ENCODE assay signal across 24 mouse cellular contexts in genomic region chr6:97788361-97788974, GRCm38 (mm10). TPM values are rescaled to one million over a fixed set of nuclear protein-coding genes. Genes with fewer than 3 reads are reported as not detected.
DNase-seq lines count a peak whose midpoint lies in the region; ATAC-seq and TF ChIP-seq lines count a peak whose summit lies in the region.
"Had no signal": no experiment of that assay in that cellular context is flagged by ENCODE, and none has a peak within 500 bp of the region (broad histone marks: within the 10 kb centered on the region; RNA-seq: fewer than 3 reads in every experiment).

No protein-coding gene starts in this region.

- H3K4me3 ChIP-seq in midbrain, embryonic 11.5 days (ENCODE audit: low read depth, low read length): no peak overlapping the region
- H3K4me3 ChIP-seq in midbrain, postnatal 0 days (ENCODE audit: low read depth, low read length): no peak overlapping the region
- H3K4me3 ChIP-seq: embryonic facial prominence, embryonic 12.5 days; embryonic facial prominence, embryonic 15.5 days; forebrain, embryonic 12.5 days; forebrain, embryonic 15.5 days; heart, embryonic 13.5 days; hindbrain, embryonic 10.5 days; hindbrain, embryonic 13.5 days; intestine, embryonic 15.5 days had no signal

- no peak overlapping the region for H3K27ac ChIP-seq in midbrain, embryonic 11.5 days (ENCODE audit: low read depth, low read length)
- H3K27ac ChIP-seq in midbrain, postnatal 0 days (ENCODE audit: low read depth, low read length): no peak overlapping the region
- H3K27ac ChIP-seq: embryonic facial prominence, embryonic 12.5 days; embryonic facial prominence, embryonic 15.5 days; forebrain, embryonic 12.5 days; forebrain, embryonic 15.5 days; heart, embryonic 13.5 days; hindbrain, embryonic 10.5 days; hindbrain, embryonic 13.5 days; intestine, embryonic 15.5 days had no signal

- no peak overlapping the region for H3K4me2 ChIP-seq in midbrain, embryonic 11.5 days
- H3K4me2 ChIP-seq in midbrain, postnatal 0 days (ENCODE audit: low read depth, low read length, poor library complexity, severe bottlenecking): no peak overlapping the region
- H3K4me2 ChIP-seq: embryonic facial prominence, embryonic 12.5 days; embryonic facial prominence, embryonic 15.5 days; forebrain, embryonic 12.5 days; forebrain, embryonic 15.5 days; heart, embryonic 13.5 days; hindbrain, embryonic 13.5 days; intestine, embryonic 15.5 days had no signal

- H3K9me3 ChIP-seq in midbrain, embryonic 11.5 days (ENCODE audit: control insufficient read depth, low read length): no peaks in the 10 kb centered on the region
- no peaks in the 10 kb centered on the region for H3K9me3 ChIP-seq in midbrain, postnatal 0 days (ENCODE audit: low read length)
- H3K9me3 ChIP-seq: embryonic facial prominence, embryonic 12.5 days; embryonic facial prominence, embryonic 15.5 days; forebrain, embryonic 12.5 days; forebrain, embryonic 15.5 days; heart, embryonic 13.5 days; hindbrain, embryonic 10.5 days; hindbrain, embryonic 13.5 days; intestine, embryonic 15.5 days had no signal

- no peaks in the 10 kb centered on the region for H3K36me3 ChIP-seq in midbrain, embryonic 11.5 days (ENCODE audit: control insufficient read depth, insufficient read depth, low read length)
- H3K36me3 ChIP-seq in midbrain, postnatal 0 days (ENCODE audit: insufficient read depth, low read length): no peaks in the 10 kb centered on the region
- H3K36me3 ChIP-seq: embryonic facial prominence, embryonic 12.5 days; embryonic facial prominence, embryonic 15.5 days; forebrain, embryonic 12.5 days; forebrain, embryonic 15.5 days; heart, embryonic 13.5 days; hindbrain, embryonic 10.5 days; hindbrain, embryonic 13.5 days; intestine, embryonic 15.5 days had no signal

- DNase-seq in midbrain, embryonic 11.5 days (ENCODE audit: low spot score, missing footprints): peak; percentile 6
- DNase-seq in midbrain, postnatal 0 days (ENCODE audit: low spot score): no peak
- DNase-seq in layer of hippocampus, postnatal 10 days (ENCODE audit: low spot score in 2 of 2): no peak
- DNase-seq: adrenal gland, adult 2 months; adrenal gland, postnatal 14 days; cerebellum, adult 11-12 months; cerebellum, adult 8-10 months; cerebellum, postnatal 10 days; cerebellum, postnatal 36 days; gastrocnemius, postnatal 25 days; heart, postnatal 14 days had no signal

- no peak for ATAC-seq in midbrain, embryonic 11.5 days (ENCODE audit: low FRiP score)
- no peak for ATAC-seq in midbrain, postnatal 0 days (ENCODE audit: low FRiP score)
- peak; percentile 88 for ATAC-seq in granulocyte monocyte progenitor cell, adult 5-6 weeks (replicated peaks; ENCODE audit: poor library complexity, severe bottlenecking)
- ATAC-seq in megakaryocyte, adult 5-6 weeks (ENCODE audit: poor library complexity, severe bottlenecking): peak; percentile 73
- ATAC-seq in monocyte, adult 5-6 weeks (replicated peaks; ENCODE audit: insufficient number of reproducible peaks, low FRiP score, low TSS enrichment, poor library complexity, severe bottlenecking): no peak
- ATAC-seq: CD4-positive, CD25-positive, alpha-beta regulatory T cell, adult 4 months; forebrain, embryonic 15.5 days; hindbrain, embryonic 16.5 days; intestine, embryonic 15.5 days had no signal

- no peaks in the 10 kb centered on the region for H3K4me1 ChIP-seq in midbrain, embryonic 11.5 days (ENCODE audit: control insufficient read depth, insufficient read depth, low read length)
- no peaks in the 10 kb centered on the region for H3K4me1 ChIP-seq in midbrain, postnatal 0 days (ENCODE audit: insufficient read depth, low read length)
- H3K4me1 ChIP-seq: embryonic facial prominence, embryonic 12.5 days; embryonic facial prominence, embryonic 15.5 days; forebrain, embryonic 12.5 days; forebrain, embryonic 15.5 days; heart, embryonic 13.5 days; hindbrain, embryonic 10.5 days; hindbrain, embryonic 13.5 days; intestine, embryonic 15.5 days had no signal

- TF ChIP-seq CTCF in midbrain, postnatal 0 days (IDR thresholded peaks at IDR 0.05): no peak

- H3K27me3 ChIP-seq in midbrain, embryonic 11.5 days (ENCODE audit: control insufficient read depth, insufficient read depth, low read length): no peaks in the 10 kb centered on the region
- no peaks in the 10 kb centered on the region for H3K27me3 ChIP-seq in midbrain, postnatal 0 days (ENCODE audit: insufficient read depth, low read length)
- H3K27me3 ChIP-seq: embryonic facial prominence, embryonic 12.5 days; embryonic facial prominence, embryonic 15.5 days; forebrain, embryonic 12.5 days; forebrain, embryonic 15.5 days; heart, embryonic 13.5 days; hindbrain, embryonic 13.5 days; intestine, embryonic 15.5 days had no signal

- no peak overlapping the region for H3K9ac ChIP-seq in midbrain, embryonic 11.5 days (ENCODE audit: low read length)
- H3K9ac ChIP-seq in midbrain, postnatal 0 days (replicated peaks; ENCODE audit: low read length, poor library complexity, severe bottlenecking): no peak overlapping the region
- H3K9ac ChIP-seq: embryonic facial prominence, embryonic 12.5 days; embryonic facial prominence, embryonic 15.5 days; forebrain, embryonic 12.5 days; forebrain, embryonic 15.5 days; heart, embryonic 13.5 days; hindbrain, embryonic 13.5 days; intestine, embryonic 15.5 days had no signal

- 83% methylated on average over 9 of the region's 9 CpGs for WGBS in midbrain, embryonic 11.5 days
- WGBS in midbrain, postnatal 0 days: 88% methylated on average over 9 of the region's 9 CpGs

RNA-seq across cellular contexts. Expression of gene Mitf, which starts 18.4 kb away (rescaled TPM):
- 0.30 and 0.72 TPM in 2 replicates for polyA plus RNA-seq in midbrain, embryonic 11.5 days (2014; fragmentation: Nextera tagmentation; extraction: Ambion mirVana)
- total RNA-seq in midbrain, postnatal 0 days (2014; rRNA removed): 2.8 and 3.1 TPM in 2 replicates
- polyA plus RNA-seq in midbrain, postnatal 0 days (2015; fragmentation: Nextera tagmentation; extraction: Ambion mirVana): 0.74 and 1.1 TPM in 2 replicates
- 6.6 and 11.3 TPM in 2 replicates for total RNA-seq in granulocyte monocyte progenitor cell, adult 5-6 weeks (2014; fragmentation: Nextera tagmentation)
- 7.4 and 7.5 TPM in 2 replicates for total RNA-seq in granulocyte monocyte progenitor cell, adult 5-6 weeks (2017)
- total RNA-seq in megakaryocyte, adult 5-6 weeks (2015): 11.1 and 15.6 TPM in 2 replicates
- total RNA-seq in megakaryocyte, adult 5-6 weeks (2017): 8.8 and 14.4 TPM in 2 replicates
- 1 to 10 TPM; 3.7 to 3.9 TPM for total RNA-seq in layer of hippocampus, postnatal 10 days (2021)
- 1.9 to 6.8 TPM (median 2.4 TPM) in 3 replicates for total RNA-seq in monocyte, adult 5-6 weeks (2017)

Comparison
In these comparisons a context has a peak if more than half of its experiments do, and no peak if none do; other contexts are left out.
1. ATAC-seq: peak in granulocyte monocyte progenitor cell, adult 5-6 weeks (single experiment) and megakaryocyte, adult 5-6 weeks (single experiment); none in midbrain, embryonic 11.5 days (single experiment), midbrain, postnatal 0 days (single experiment) and monocyte, adult 5-6 weeks (single experiment).